Mouse (Mus musculus): ENCODE data around the gene Zmpste24. TPM values are rescaled to one million over a fixed set of nuclear protein-coding genes. Genes with fewer than 3 reads are reported as not detected.
A peak's percentile ranks its signal among the peaks of the same experiment; 100 is the strongest.

Gene Zmpste24
- total RNA-seq, 2 experiments from 2014 or later = 30.8 to 31.1 TPM

- no peak for DNase-seq
Measured at GRCm38 (mm10) chr4:121033006-121033405, 65.0 kb downstream of the Zmpste24 start.

- no peak for DNase-seq
Measured at GRCm38 (mm10) chr4:121031440-121031839, 66.6 kb downstream of the Zmpste24 start.

GRCm38 (mm10) chr4:121029632-121030031 is 68.4 kb downstream of the Zmpste24 start:
- DNase-seq = no peak

- DNase-seq = peak; percentile 65
Measured at GRCm38 (mm10) chr4:121028659-121029392, 69.2 kb downstream of the Zmpste24 start.

GRCm38 (mm10) chr4:121028146-121028545 is 69.9 kb downstream of the Zmpste24 start:
- no peak for DNase-seq

GRCm38 (mm10) chr4:121025681-121026080 is 72.4 kb downstream of the Zmpste24 start:
- no peak for DNase-seq

- peak; percentile 77 for DNase-seq
Measured at GRCm38 (mm10) chr4:121023941-121024340, 74.1 kb downstream of the Zmpste24 start.

- no peak for DNase-seq
Measured at GRCm38 (mm10) chr4:121023464-121023863, 74.6 kb downstream of the Zmpste24 start.

GRCm38 (mm10) chr4:121021911-121022310 is 76.1 kb downstream of the Zmpste24 start:
- DNase-seq = no peak

GRCm38 (mm10) chr4:121020040-121020790 is 77.8 kb downstream of the Zmpste24 start:
- no peak for DNase-seq

GRCm38 (mm10) chr4:121018250-121018649 is 79.8 kb downstream of the Zmpste24 start:
- no peak for DNase-seq

GRCm38 (mm10) chr4:121016928-121017657 is 80.9 kb downstream of the Zmpste24 start, which contains the start of gene Smap2:
TSS of gene Smap2 (minus strand) at chr4:121017247.
- peak; percentile 99 for DNase-seq

GRCm38 (mm10) chr4:121016021-121016898 is 81.8 kb downstream of the Zmpste24 start:
- DNase-seq = peak; percentile 32

- no peak for DNase-seq
Measured at GRCm38 (mm10) chr4:121015268-121015659, 82.8 kb downstream of the Zmpste24 start.

- no peak for DNase-seq
Measured at GRCm38 (mm10) chr4:121014594-121015267, 83.3 kb downstream of the Zmpste24 start.

- no peak for DNase-seq
Measured at GRCm38 (mm10) chr4:121010770-121011549, 87.1 kb downstream of the Zmpste24 start.

All from adrenal gland, postnatal 10 days (tissue).